Mouse (Mus musculus) neural tube, embryonic 13.5 days (tissue): ENCODE results near the gene Dlg2. TPM values are rescaled to one million over a fixed set of nuclear protein-coding genes. Genes with fewer than 3 reads are reported as not detected.

ENCODE experiments used
- ATAC-seq: fragments of 200-750 bp; cut with Nextera tagmentation; 2 replicates; pipeline ENCODE4 v1.8.0; 2017; ENCODE audit warnings: low read depth, mild to moderate bottlenecking, moderate TSS enrichment, moderate library complexity
- H3K27ac ChIP-seq: fragments of 300-500 bp; sonication (generic); replicated peaks from 2 replicates; pipeline ENCODE4 v1.5.1; 2015; ENCODE audit warnings: moderate library complexity, mild to moderate bottlenecking, inconsistent platforms
- H3K27me3 ChIP-seq: fragments of 300-500 bp; sonication (generic); 2 replicates; pipeline ENCODE4 v1.6.1; 2015; ENCODE audit warnings: mild to moderate bottlenecking, inconsistent platforms
- H3K36me3 ChIP-seq: fragments of 300-500 bp; sonication (generic); 2 replicates; pipeline ENCODE4 v1.6.1; 2015; ENCODE audit warnings: mild to moderate bottlenecking, inconsistent platforms
- H3K4me1 ChIP-seq: fragments of 300-500 bp; sonication (generic); replicated peaks from 2 replicates; pipeline ENCODE4 v1.6.1; 2015; ENCODE audit warnings: inconsistent platforms
- H3K4me2 ChIP-seq: fragments of 300-500 bp; sonication (generic); 2 replicates; pipeline ENCODE4 v1.6.1; 2015; ENCODE audit warnings: inconsistent platforms, mild to moderate bottlenecking, moderate library complexity
- H3K4me3 ChIP-seq: fragments of 300-500 bp; sonication (generic); 2 replicates; pipeline ENCODE4 v1.5.1; 2015; ENCODE audit warnings: mild to moderate bottlenecking, inconsistent platforms
- H3K9ac ChIP-seq: fragments of 300-500 bp; sonication (generic); 2 replicates; pipeline ENCODE4 v1.6.1; 2015; ENCODE audit warnings: moderate library complexity, mild to moderate bottlenecking, inconsistent platforms
- H3K9me3 ChIP-seq: fragments of 300-500 bp; sonication (generic); 2 replicates; pipeline ENCODE4 v1.6.1; 2016; ENCODE audit warnings: inconsistent platforms
- WGBS: fragments of 180-500 bp; shearing (Covaris S2); methylation state at CpG from one replicate; pipeline ENCODE4 v1.1.7; 2015; 5-methylcytosine and 5-hydroxymethylcytosine counted together
- polyA plus RNA-seq: library from polyadenylated mRNA; unstranded; fragments of >200 nt; fragmentation: Nextera tagmentation; extraction: Ambion mirVana; gene quantifications from 2 replicates; pipeline ENCODE4 v1.2.1, GENCODE M21; 2015

The Dlg2 gene
- polyA plus RNA-seq, 1 experiment from 2014 or later, result 13.9 TPM

GRCm38 (mm10) chr7:91962956-91963355 lies 1486.5 kb downstream of the Dlg2 start:
- H3K27me3 ChIP-seq, result no peaks in the 10 kb centered on the region
- ATAC-seq, result no peak
- H3K9me3 ChIP-seq, result no peaks in the 10 kb centered on the region
- H3K4me1 ChIP-seq, result no peaks in the 10 kb centered on the region
- no peak overlapping the region for H3K27ac ChIP-seq
- H3K4me2 ChIP-seq, result no peak overlapping the region
- H3K36me3 ChIP-seq, result no peaks in the 10 kb centered on the region
- no peak overlapping the region for H3K4me3 ChIP-seq
- 88% methylated on average over 2 of the region's 2 CpGs for WGBS
- no peak overlapping the region for H3K9ac ChIP-seq

- ATAC-seq, result no peak
- Histone ChIP-seq H3K36me3 (no peaks in the 10 kb centered on the region), H3K4me2 (no peak overlapping the region), H3K4me3 (no peak overlapping the region), H3K9me3 (no peaks in the 10 kb centered on the region), H3K27me3 (no peaks in the 10 kb centered on the region), H3K4me1 (no peaks in the 10 kb centered on the region), H3K27ac (no peak overlapping the region), H3K9ac (no peak overlapping the region)
- WGBS, result 85% methylated on average over 1 of the region's 1 CpGs
Measured at GRCm38 (mm10) chr7:91972970-91973369, 1496.5 kb downstream of the Dlg2 start.

- no peak for ATAC-seq
- WGBS, result 91% methylated on average over 5 of the region's 5 CpGs
- H3K4me1 ChIP-seq, result no peaks in the 10 kb centered on the region
- H3K9ac ChIP-seq, result no peak overlapping the region
- H3K36me3 ChIP-seq, result no peaks in the 10 kb centered on the region
- H3K4me3 ChIP-seq, result no peak overlapping the region
- no peaks in the 10 kb centered on the region for H3K9me3 ChIP-seq
- no peaks in the 10 kb centered on the region for H3K27me3 ChIP-seq
- H3K27ac ChIP-seq, result no peak overlapping the region
- H3K4me2 ChIP-seq, result no peak overlapping the region
Measured at GRCm38 (mm10) chr7:92003769-92004455, 1527.4 kb downstream of the Dlg2 start.

GRCm38 (mm10) chr7:92005681-92006425 lies 1529.4 kb downstream of the Dlg2 start:
- Histone ChIP-seq H3K4me3 (no peak overlapping the region), H3K4me1 (no peaks in the 10 kb centered on the region), H3K27me3 (no peaks in the 10 kb centered on the region), H3K9me3 (no peaks in the 10 kb centered on the region), H3K36me3 (no peaks in the 10 kb centered on the region), H3K4me2 (no peak overlapping the region), H3K9ac (no peak overlapping the region), H3K27ac (no peak overlapping the region)
- ATAC-seq, result no peak
- 83% methylated on average over 4 of the region's 4 CpGs for WGBS

- H3K36me3 ChIP-seq, result no peaks in the 10 kb centered on the region
- WGBS, result 89% methylated on average over 1 of the region's 1 CpGs
- no peak overlapping the region for H3K27ac ChIP-seq
- H3K27me3 ChIP-seq, result no peaks in the 10 kb centered on the region
- no peak overlapping the region for H3K9ac ChIP-seq
- H3K9me3 ChIP-seq, result no peaks in the 10 kb centered on the region
- H3K4me1 ChIP-seq, result no peaks in the 10 kb centered on the region
- ATAC-seq, result no peak
- no peak overlapping the region for H3K4me3 ChIP-seq
- no peak overlapping the region for H3K4me2 ChIP-seq
Measured at GRCm38 (mm10) chr7:92008702-92009101, 1532.2 kb downstream of the Dlg2 start.

- H3K36me3 ChIP-seq, result no peaks in the 10 kb centered on the region
- WGBS, result 82% methylated on average over 1 of the region's 1 CpGs
- no peak overlapping the region for H3K4me2 ChIP-seq
- H3K4me3 ChIP-seq, result no peak overlapping the region
- no peak for ATAC-seq
- no peaks in the 10 kb centered on the region for H3K9me3 ChIP-seq
- H3K4me1 ChIP-seq, result 0 out of 2 replicates have a peak, but pooled peaks cover 5% of the 10 kb centered on the region
- H3K27me3 ChIP-seq, result no peaks in the 10 kb centered on the region
- no peak overlapping the region for H3K9ac ChIP-seq
- H3K27ac ChIP-seq, result no peak overlapping the region
Measured at GRCm38 (mm10) chr7:92024928-92025327, 1548.5 kb downstream of the Dlg2 start.

- no peak overlapping the region for H3K27ac ChIP-seq
- H3K4me3 ChIP-seq, result no peak overlapping the region
- no peak overlapping the region for H3K9ac ChIP-seq
- WGBS, result 44% methylated on average over 2 of the region's 2 CpGs
- H3K9me3 ChIP-seq, result no peaks in the 10 kb centered on the region
- ATAC-seq, result 0 out of 2 replicates have a peak, but pooled peaks have one; percentile 36
- H3K4me1 ChIP-seq, result 0 out of 2 replicates have a peak, but pooled peaks cover 5% of the 10 kb centered on the region
- H3K27me3 ChIP-seq, result no peaks in the 10 kb centered on the region
- no peak overlapping the region for H3K4me2 ChIP-seq
- no peaks in the 10 kb centered on the region for H3K36me3 ChIP-seq
Measured at GRCm38 (mm10) chr7:92025465-92026056, 1549.1 kb downstream of the Dlg2 start.

- Histone ChIP-seq H3K4me2 (no peak overlapping the region), H3K27me3 (no peaks in the 10 kb centered on the region), H3K4me1 (0 out of 2 replicates have a peak, but pooled peaks cover 5% of the 10 kb centered on the region), H3K4me3 (no peak overlapping the region), H3K36me3 (no peaks in the 10 kb centered on the region), H3K9ac (no peak overlapping the region), H3K27ac (no peak overlapping the region), H3K9me3 (no peaks in the 10 kb centered on the region)
- WGBS, result 40% methylated on average over 7 of the region's 7 CpGs
- ATAC-seq, result no peak
Measured at GRCm38 (mm10) chr7:92027049-92027448, 1550.6 kb downstream of the Dlg2 start.

GRCm38 (mm10) chr7:92034256-92034655 lies 1557.8 kb downstream of the Dlg2 start:
- Histone ChIP-seq H3K36me3 (no peaks in the 10 kb centered on the region), H3K9me3 (no peaks in the 10 kb centered on the region), H3K27ac (no peak overlapping the region), H3K9ac (no peak overlapping the region), H3K4me2 (no peak overlapping the region), H3K27me3 (no peaks in the 10 kb centered on the region), H3K4me1 (no peaks in the 10 kb centered on the region), H3K4me3 (no peak overlapping the region)
- ATAC-seq, result no peak
- 93% methylated on average over 2 of the region's 2 CpGs for WGBS

GRCm38 (mm10) chr7:92040187-92040586 lies 1563.7 kb downstream of the Dlg2 start:
- Histone ChIP-seq H3K36me3 (no peaks in the 10 kb centered on the region), H3K27me3 (no peaks in the 10 kb centered on the region), H3K27ac (no peak overlapping the region), H3K9me3 (no peaks in the 10 kb centered on the region), H3K4me1 (no peaks in the 10 kb centered on the region; the same call in 1 of the 2 replicates), H3K4me3 (no peak overlapping the region), H3K4me2 (no peak overlapping the region), H3K9ac (no peak overlapping the region)
- no peak for ATAC-seq

- 40% methylated on average over 2 of the region's 2 CpGs for WGBS
- H3K36me3 ChIP-seq, result no peaks in the 10 kb centered on the region
- no peak overlapping the region for H3K4me2 ChIP-seq
- H3K9me3 ChIP-seq, result no peaks in the 10 kb centered on the region
- no peak overlapping the region for H3K4me3 ChIP-seq
- H3K9ac ChIP-seq, result no peak overlapping the region
- H3K27me3 ChIP-seq, result no peaks in the 10 kb centered on the region
- H3K27ac ChIP-seq, result no peak overlapping the region
- H3K4me1 ChIP-seq, result no peaks in the 10 kb centered on the region; the same call in 1 of the 2 replicates
- ATAC-seq, result peak; percentile 72
Measured at GRCm38 (mm10) chr7:92040785-92041411, 1564.4 kb downstream of the Dlg2 start.

GRCm38 (mm10) chr7:92044966-92045365 lies 1568.5 kb downstream of the Dlg2 start:
- Histone ChIP-seq H3K9ac (no peak overlapping the region), H3K36me3 (no peaks in the 10 kb centered on the region), H3K4me2 (no peak overlapping the region), H3K4me1 (no peaks in the 10 kb centered on the region; the same call in 1 of the 2 replicates), H3K27me3 (no peaks in the 10 kb centered on the region), H3K27ac (no peak overlapping the region), H3K9me3 (no peaks in the 10 kb centered on the region), H3K4me3 (no peak overlapping the region)
- no peak for ATAC-seq
- WGBS, result 84% methylated on average over 1 of the region's 1 CpGs
